ENCODE assay signal across 19 mouse cellular contexts in genomic region chr12:31449341-31449740, GRCm38 (mm10). TPM values are rescaled to one million over a fixed set of nuclear protein-coding genes. Genes with fewer than 3 reads are reported as not detected.
"Had no signal": no experiment of that assay in that cellular context is flagged by ENCODE, and none has a peak within 500 bp of the region (broad histone marks: within the 10 kb centered on the region; RNA-seq: fewer than 3 reads in every experiment).

No protein-coding gene starts in this region.

- H3K4me3 ChIP-seq: midbrain, embryonic 10.5 days; midbrain, embryonic 12.5 days; myocyte; neural tube, embryonic 13.5 days; neural tube, embryonic 15.5 days had no signal

- H3K27ac ChIP-seq: midbrain, embryonic 10.5 days; midbrain, embryonic 12.5 days; neural tube, embryonic 13.5 days; neural tube, embryonic 15.5 days had no signal

- H3K36me3 ChIP-seq: midbrain, embryonic 10.5 days; midbrain, embryonic 12.5 days; neural tube, embryonic 13.5 days; neural tube, embryonic 15.5 days had no signal

- DNase-seq: lung, adult 18-20 months; lung, embryonic 14.5 days; lung, postnatal 10 days; lung, postnatal 4 days; midbrain, embryonic 14.5 days; retina, postnatal 1 day; right cerebral cortex, adult 18-20 months; right cerebral cortex, postnatal 25 days; right cerebral cortex, postnatal 4 days; spleen, adult 18-20 months; thymus, adult 18-20 months; thymus, postnatal 25 days; thymus, postnatal 4 days had no signal

- H3K27me3 ChIP-seq: midbrain, embryonic 12.5 days; neural tube, embryonic 13.5 days; neural tube, embryonic 15.5 days had no signal

RNA-seq across cellular contexts. Expression of gene Slc26a3, which starts 58.7 kb away (rescaled TPM):
- polyA plus RNA-seq: lung, embryonic 14.5 days; midbrain, embryonic 12.5 days; midbrain, embryonic 14.5 days; myocyte; neural tube, embryonic 11.5 days; neural tube, embryonic 13.5 days had no signal
